Mouse (Mus musculus) lung, adult 2 months (tissue): ENCODE results near the gene Pvr.

Source experiments
- CTCF ChIP-seq: fragments of 200-500 bp; IDR thresholded peaks from 2 replicates; pipeline ENCODE4 v1.5.1; 2011; ENCODE audit warnings: mild to moderate bottlenecking, low read length, control low read depth; ENCODE audit not compliant: insufficient read depth
- POLR2A ChIP-seq: fragments of 200-500 bp; IDR thresholded peaks from 2 replicates; pipeline ENCODE4 v1.6.1; 2011; ENCODE audit warnings: low read depth, mild to moderate bottlenecking, control low read depth, low read length, borderline replicate concordance; ENCODE audit errors: extremely low read depth

- TF ChIP-seq POLR2A (no peak), CTCF (peak; percentile 68)
Measured at GRCm38 (mm10) chr7:19889881-19890280, 31.1 kb downstream of the Pvr start.
